Mouse (Mus musculus): ENCODE measurements at regions not wholly inside any gene's neighbourhood (a gene's known extent, or its start where the extent isn't known, plus 50 kb on each side); places are given as distances from the start of the nearest gene placed in this dataset.

- TF ChIP-seq CTCF (IDR thresholded peaks at IDR 0.05; ENCODE audit: extremely low read depth, insufficient read length, insufficient replicate concordance, low read depth, low read length) (no peak), POLR2A (IDR thresholded peaks at IDR 0.05; ENCODE audit: low read depth, low read length) (no peak)
- 15% methylated on average over 12 of the region's 12 CpGs for WGBS
- H3K36me3 ChIP-seq (ENCODE audit: control insufficient read depth, insufficient read depth, low read length): no peaks in the 10 kb centered on the region
- H3K27me3 ChIP-seq (ENCODE audit: control insufficient read depth, insufficient read depth, low read length): peaks cover 11% of the 10 kb centered on the region
- no peak overlapping the region for H3K4me3 ChIP-seq (ENCODE audit: low read depth, low read length)
- no peaks in the 10 kb centered on the region for H3K4me1 ChIP-seq (ENCODE audit: control insufficient read depth, insufficient read depth, insufficient read length, low read length)
- no peak overlapping the region for H3K27ac ChIP-seq (ENCODE audit: insufficient read depth, low read depth, low read length)
Measured at GRCm38 (mm10) chr5:111578977-111579727, 154.6 kb upstream of the Gm26897 start.

- H3K4me3 ChIP-seq (ENCODE audit: low read depth, low read length): no peak overlapping the region
- no peaks in the 10 kb centered on the region for H3K4me1 ChIP-seq (ENCODE audit: control insufficient read depth, insufficient read depth, insufficient read length, low read length)
- H3K27me3 ChIP-seq (ENCODE audit: control insufficient read depth, insufficient read depth, low read length): peaks cover 11% of the 10 kb centered on the region
- 13% methylated on average over 31 of the region's 31 CpGs for WGBS
- H3K27ac ChIP-seq (ENCODE audit: insufficient read depth, low read depth, low read length): no peak overlapping the region
- no peaks in the 10 kb centered on the region for H3K36me3 ChIP-seq (ENCODE audit: control insufficient read depth, insufficient read depth, low read length)
- no peak for TF ChIP-seq CTCF (IDR thresholded peaks at IDR 0.05; ENCODE audit: extremely low read depth, insufficient read length, insufficient replicate concordance, low read depth, low read length)
- TF ChIP-seq POLR2A (IDR thresholded peaks at IDR 0.05; ENCODE audit: low read depth, low read length): no peak
Measured at GRCm38 (mm10) chr5:111580870-111581771, 152.6 kb upstream of the Gm26897 start.

- TF ChIP-seq CTCF (IDR thresholded peaks at IDR 0.05; ENCODE audit: extremely low read depth, insufficient read length, insufficient replicate concordance, low read depth, low read length): no peak
- TF ChIP-seq POLR2A (IDR thresholded peaks at IDR 0.05; ENCODE audit: low read depth, low read length): no peak
- H3K4me3 ChIP-seq (ENCODE audit: low read depth, low read length): no peak overlapping the region
- peaks cover 11% of the 10 kb centered on the region for H3K27me3 ChIP-seq (ENCODE audit: control insufficient read depth, insufficient read depth, low read length)
- H3K27ac ChIP-seq (ENCODE audit: insufficient read depth, low read depth, low read length): no peak overlapping the region
- 52% methylated on average over 9 of the region's 9 CpGs for WGBS
- no peaks in the 10 kb centered on the region for H3K4me1 ChIP-seq (ENCODE audit: control insufficient read depth, insufficient read depth, insufficient read length, low read length)
- no peaks in the 10 kb centered on the region for H3K36me3 ChIP-seq (ENCODE audit: control insufficient read depth, insufficient read depth, low read length)
Measured at GRCm38 (mm10) chr5:111582004-111582403, 151.7 kb upstream of the Gm26897 start.

- Histone ChIP-seq H3K4me3 (ENCODE audit: low read depth, low read length) (no peak overlapping the region), H3K4me1 (ENCODE audit: control insufficient read depth, insufficient read depth, insufficient read length, low read length) (no peaks in the 10 kb centered on the region), H3K27me3 (ENCODE audit: control insufficient read depth, insufficient read depth, low read length) (no peaks in the 10 kb centered on the region), H3K36me3 (ENCODE audit: control insufficient read depth, insufficient read depth, low read length) (no peaks in the 10 kb centered on the region), H3K27ac (ENCODE audit: insufficient read depth, low read depth, low read length) (no peak overlapping the region)
- WGBS: 19% methylated on average over 4 of the region's 4 CpGs
- TF ChIP-seq POLR2A (IDR thresholded peaks at IDR 0.05; ENCODE audit: low read depth, low read length) (no peak), CTCF (IDR thresholded peaks at IDR 0.05; ENCODE audit: extremely low read depth, insufficient read length, insufficient replicate concordance, low read depth, low read length) (no peak)
Measured at GRCm38 (mm10) chr5:111590619-111591081, 143.1 kb upstream of the Gm26897 start.

- no peaks in the 10 kb centered on the region for H3K36me3 ChIP-seq (ENCODE audit: control insufficient read depth, insufficient read depth, low read length)
- H3K4me1 ChIP-seq (ENCODE audit: control insufficient read depth, insufficient read depth, insufficient read length, low read length): no peaks in the 10 kb centered on the region
- no peak overlapping the region for H3K4me3 ChIP-seq (ENCODE audit: low read depth, low read length)
- H3K27ac ChIP-seq (ENCODE audit: insufficient read depth, low read depth, low read length): no peak overlapping the region
- no peak for TF ChIP-seq POLR2A (IDR thresholded peaks at IDR 0.05; ENCODE audit: low read depth, low read length)
- no peak for TF ChIP-seq CTCF (IDR thresholded peaks at IDR 0.05; ENCODE audit: extremely low read depth, insufficient read length, insufficient replicate concordance, low read depth, low read length)
- H3K27me3 ChIP-seq (ENCODE audit: control insufficient read depth, insufficient read depth, low read length): no peaks in the 10 kb centered on the region
- 61% methylated on average over 4 of the region's 4 CpGs for WGBS
Measured at GRCm38 (mm10) chr5:111592807-111593206, 140.9 kb upstream of the Gm26897 start.

GRCm38 (mm10) chr5:111594111-111594510 is 139.6 kb upstream of the Gm26897 start:
- WGBS: 69% methylated on average over 5 of the region's 5 CpGs

GRCm38 (mm10) chr5:111595438-111595837 is 138.3 kb upstream of the Gm26897 start:
- no peaks in the 10 kb centered on the region for H3K36me3 ChIP-seq (ENCODE audit: control insufficient read depth, insufficient read depth, low read length)
- 72% methylated on average over 12 of the region's 12 CpGs for WGBS
- H3K27me3 ChIP-seq (ENCODE audit: control insufficient read depth, insufficient read depth, low read length): no peaks in the 10 kb centered on the region
- no peak overlapping the region for H3K27ac ChIP-seq (ENCODE audit: insufficient read depth, low read depth, low read length)
- H3K4me3 ChIP-seq (ENCODE audit: low read depth, low read length): no peak overlapping the region
- no peak for TF ChIP-seq CTCF (IDR thresholded peaks at IDR 0.05; ENCODE audit: extremely low read depth, insufficient read length, insufficient replicate concordance, low read depth, low read length)
- no peak for TF ChIP-seq POLR2A (IDR thresholded peaks at IDR 0.05; ENCODE audit: low read depth, low read length)
- H3K4me1 ChIP-seq (ENCODE audit: control insufficient read depth, insufficient read depth, insufficient read length, low read length): no peaks in the 10 kb centered on the region

More at GRCm38 (mm10) chr5:111594111-111594510, 139.6 kb upstream of the Gm26897 start:
- no peaks in the 10 kb centered on the region for H3K27me3 ChIP-seq (ENCODE audit: control insufficient read depth, insufficient read depth, low read length)
- no peaks in the 10 kb centered on the region for H3K4me1 ChIP-seq (ENCODE audit: control insufficient read depth, insufficient read depth, insufficient read length, low read length)
- TF ChIP-seq CTCF (IDR thresholded peaks at IDR 0.05; ENCODE audit: extremely low read depth, insufficient read length, insufficient replicate concordance, low read depth, low read length) (no peak), POLR2A (IDR thresholded peaks at IDR 0.05; ENCODE audit: low read depth, low read length) (no peak)
- H3K4me3 ChIP-seq (ENCODE audit: low read depth, low read length): no peak overlapping the region
- H3K36me3 ChIP-seq (ENCODE audit: control insufficient read depth, insufficient read depth, low read length): no peaks in the 10 kb centered on the region
- no peak overlapping the region for H3K27ac ChIP-seq (ENCODE audit: insufficient read depth, low read depth, low read length)

Measured in small intestine, adult 2 months (tissue).